Mouse (Mus musculus) MEL (cell line): Measurements from ENCODE around the gene Hspa12b. TPM values are rescaled to one million over a fixed set of nuclear protein-coding genes. Genes with fewer than 3 reads are reported as not detected.
A peak's percentile ranks its signal among the peaks of the same experiment; 100 is the strongest.

Experiments used
- DNase-seq: peaks from one replicate; pipeline ENCODE4 v3.0.0; 2011; ENCODE audit warnings: low read depth, low spot score
- H3K27ac ChIP-seq: 2 replicates; pipeline ENCODE4 v1.5.1; 2012; ENCODE audit warnings: low read depth, mild to moderate bottlenecking, control low read depth, low read length, moderate library complexity; ENCODE audit not compliant: control insufficient read depth
- H3K27me3 ChIP-seq, 2 experiments: fragments of 150-350 bp in 1 of 2; sonication (generic) in 1 of 2; 2 replicates each; pipeline ENCODE4 v1.6.1; 2012; ENCODE audit warnings: low read length in 2 of 2, mild to moderate bottlenecking in 2 of 2, improper control_type of control experiment in 1 of 2, moderate library complexity in 1 of 2; ENCODE audit not compliant: insufficient read depth in 2 of 2, control insufficient read depth in 1 of 2
- H3K36me3 ChIP-seq, 2 experiments: 2 replicates each; pipeline ENCODE4 v1.6.1; 2012 to 2014; ENCODE audit warnings: low read length in 2 of 2, improper control_type of control experiment in 1 of 2, inconsistent platforms in 1 of 2, mild to moderate bottlenecking in 1 of 2; ENCODE audit not compliant: insufficient read depth in 2 of 2, control insufficient read depth in 1 of 2
- H3K4me1 ChIP-seq, 2 experiments: fragments of 150-350 bp in 1 of 2; sonication (generic) in 1 of 2; 2 replicates each; pipeline ENCODE4 v1.6.1; 2012; ENCODE audit warnings: low read length in 2 of 2, improper control_type of control experiment in 1 of 2, mild to moderate bottlenecking in 1 of 2; ENCODE audit not compliant: insufficient read depth in 2 of 2, control insufficient read depth in 1 of 2
- H3K4me3 ChIP-seq, 2 experiments: fragments of 150-350 bp in 1 of 2; sonication (generic) in 1 of 2; 2 replicates each; pipeline ENCODE4 v1.5.1; 2012; ENCODE audit warnings: low read depth in 2 of 2, low read length in 2 of 2, mild to moderate bottlenecking in 2 of 2, moderate library complexity in 2 of 2, control low read depth in 1 of 2, improper control_type of control experiment in 1 of 2; ENCODE audit not compliant: control insufficient read depth in 1 of 2, insufficient read depth in 1 of 2
- H3K79me2 ChIP-seq: 2 replicates; pipeline ENCODE4 v1.6.1; 2012; ENCODE audit warnings: mild to moderate bottlenecking, low read length, moderate library complexity; ENCODE audit not compliant: control insufficient read depth, poor library complexity, insufficient read depth
- H3K9ac ChIP-seq: 2 replicates; pipeline ENCODE4 v1.6.1; 2012; ENCODE audit warnings: low read depth, mild to moderate bottlenecking, control low read depth, low read length, moderate library complexity; ENCODE audit not compliant: control insufficient read depth, poor library complexity, severe bottlenecking
- H3K9me3 ChIP-seq: fragments of 150-350 bp; sonication (generic); replicated peaks from 2 replicates; pipeline ENCODE4 v1.6.1; 2012; ENCODE audit warnings: mild to moderate bottlenecking, low read length, improper control_type of control experiment, moderate library complexity; ENCODE audit not compliant: insufficient read depth
- CHD2 ChIP-seq: IDR thresholded peaks from 2 replicates; pipeline ENCODE4 v1.6.1; 2011; ENCODE audit warnings: low read length, improper control_type of control experiment
- ELF1 ChIP-seq: IDR thresholded peaks from 2 replicates; pipeline ENCODE4 v1.6.1; 2014; ENCODE audit warnings: low read depth, mild to moderate bottlenecking, inconsistent platforms, low read length, improper control_type of control experiment, moderate library complexity
- EP300 ChIP-seq, 2 experiments: IDR thresholded peaks; 2 replicates each; pipeline ENCODE4 v1.6.1; 2011; ENCODE audit warnings: improper control_type of control experiment in 2 of 2, low read length in 2 of 2, low read depth in 1 of 2, mild to moderate bottlenecking in 1 of 2
- GATA1 ChIP-seq: IDR thresholded peaks from 2 replicates; pipeline ENCODE4 v1.6.1; 2011; ENCODE audit warnings: low read depth, low read length, improper control_type of control experiment
- HCFC1 ChIP-seq: IDR thresholded peaks from 2 replicates; pipeline ENCODE4 v1.6.1; 2012; ENCODE audit warnings: low read depth, mild to moderate bottlenecking, inconsistent platforms, low read length, improper control_type of control experiment, moderate library complexity
- JUND ChIP-seq: IDR thresholded peaks from 2 replicates; pipeline ENCODE4 v1.6.1; 2011; ENCODE audit warnings: low read depth, mild to moderate bottlenecking, improper control_type of control experiment, low read length
- MAFK ChIP-seq: IDR thresholded peaks from 2 replicates; pipeline ENCODE4 v1.6.1; 2011; ENCODE audit warnings: low read depth, mild to moderate bottlenecking, low read length, improper control_type of control experiment, borderline replicate concordance
- MAZ ChIP-seq: IDR thresholded peaks from 2 replicates; pipeline ENCODE4 v1.6.1; 2012; ENCODE audit warnings: low read depth, mild to moderate bottlenecking, inconsistent platforms, low read length, improper control_type of control experiment
- MEF2A ChIP-seq: IDR thresholded peaks from 2 replicates; pipeline ENCODE4 v1.6.1; 2014; ENCODE audit warnings: low read depth, mild to moderate bottlenecking, inconsistent platforms, low read length, improper control_type of control experiment; ENCODE audit not compliant: poor library complexity, insufficient replicate concordance, severe bottlenecking; ENCODE audit errors: extremely low read depth
- MXI1 ChIP-seq: IDR thresholded peaks from 2 replicates; pipeline ENCODE4 v1.6.1; 2011; ENCODE audit warnings: mild to moderate bottlenecking, low read depth, low read length, improper control_type of control experiment
- MYB ChIP-seq: IDR thresholded peaks from 2 replicates; pipeline ENCODE4 v1.6.1; 2011; ENCODE audit warnings: mild to moderate bottlenecking, low read depth, low read length, improper control_type of control experiment
- MYC ChIP-seq: IDR thresholded peaks from 2 replicates; pipeline ENCODE4 v1.6.1; 2011; ENCODE audit warnings: low read depth, mild to moderate bottlenecking, low read length, improper control_type of control experiment, moderate library complexity
- POLR2A ChIP-seq, 2 experiments: IDR thresholded peaks; 2 replicates each; pipeline ENCODE4 v1.6.1; 2011 to 2012; ENCODE audit warnings: low read length in 2 of 2, mild to moderate bottlenecking in 2 of 2, control low read depth in 1 of 2, improper control_type of control experiment in 1 of 2, low read depth in 1 of 2, moderate library complexity in 1 of 2; ENCODE audit not compliant: control insufficient read depth in 1 of 2, insufficient read depth in 1 of 2, poor library complexity in 1 of 2
- POLR2AphosphoS2 ChIP-seq: IDR thresholded peaks from 2 replicates; pipeline ENCODE4 v1.6.1; 2011; ENCODE audit warnings: low read length, improper control_type of control experiment
- POLR2AphosphoS5 ChIP-seq: IDR thresholded peaks from 2 replicates; pipeline ENCODE4 v1.6.1; 2012; ENCODE audit warnings: low read depth, borderline replicate concordance, mild to moderate bottlenecking, inconsistent platforms, low read length, moderate library complexity, mixed read lengths
- RAD21 ChIP-seq: IDR thresholded peaks from 2 replicates; pipeline ENCODE4 v1.6.1; 2011; ENCODE audit warnings: mild to moderate bottlenecking, low read depth, low read length, improper control_type of control experiment
- SMC3 ChIP-seq: IDR thresholded peaks from 2 replicates; pipeline ENCODE4 v1.6.1; 2011; ENCODE audit warnings: low read depth, low read length, improper control_type of control experiment
- TAL1 ChIP-seq: IDR thresholded peaks from 2 replicates; pipeline ENCODE4 v1.6.1; 2012; ENCODE audit warnings: mild to moderate bottlenecking, inconsistent platforms, low read length, moderate library complexity, mixed read lengths
- TBP ChIP-seq: IDR thresholded peaks from 2 replicates; pipeline ENCODE4 v1.8.0; 2011; ENCODE audit warnings: low read depth, low read length, improper control_type of control experiment
- TCF12 ChIP-seq: IDR thresholded peaks from 2 replicates; pipeline ENCODE4 v1.6.1; 2014; ENCODE audit warnings: low read depth, mild to moderate bottlenecking, inconsistent platforms, low read length, improper control_type of control experiment, moderate library complexity
- USF2 ChIP-seq, 2 experiments: IDR thresholded peaks; 2 replicates each; pipeline ENCODE4 v1.6.1; 2011 to 2012; ENCODE audit warnings: improper control_type of control experiment in 2 of 2, low read length in 2 of 2, borderline replicate concordance in 1 of 2, inconsistent platforms in 1 of 2, low read depth in 1 of 2, mild to moderate bottlenecking in 1 of 2; ENCODE audit not compliant: insufficient read depth in 1 of 2
- polyA plus RNA-seq, 2 experiments: library from polyadenylated mRNA; stranded (reverse) in 1 of 2; unstranded in 1 of 2; fragments of >175 nt in 1 of 2; fragments of >200 nt in 1 of 2; gene quantifications; 2 replicates each; pipeline versions ENCODE4 v1.2.1 to v1.2.4; 2012; ENCODE audit warnings: low replicate concordance in 2 of 2, low read depth in 1 of 2; ENCODE audit not compliant: insufficient read length in 2 of 2, insufficient read depth in 1 of 2, missing spikeins in 1 of 2
- total RNA-seq: library from RNA; depleted of rRNA; stranded (reverse); fragments of 300-350 nt; gene quantifications from 2 replicates; pipeline ENCODE4 v1.2.3, GENCODE M21; 2012

Hspa12b gene
- total and polyA plus RNA-seq, 3 experiments, result 0.04 to 1.2 TPM; not detected in 1

GRCm38 (mm10) chr2:131128636-131129157 is 1.6 kb downstream of the Hspa12b start:
- no peak overlapping the region for H3K4me3 ChIP-seq
- H3K4me1 ChIP-seq, result peaks cover 5 to 9% of the 10 kb centered on the region in 2 experiments
- TF ChIP-seq MAFK (no peak), POLR2A (IDR thresholded peaks at IDR 0.05; ENCODE audit: control insufficient read depth in 1 of 2, insufficient read depth in 1 of 2, low read depth in 1 of 2, low read length in 2 of 2, poor library complexity in 1 of 2) (no peak), RAD21 (no peak)
- H3K27me3 ChIP-seq, result peaks cover 0 to 2% of the 10 kb centered on the region in 2 experiments; a peak in 2 of 4 replicates
- no peak overlapping the region for H3K27ac ChIP-seq
- H3K9me3 ChIP-seq, result no peaks in the 10 kb centered on the region
- H3K36me3 ChIP-seq, result peaks cover 0 to 2% of the 10 kb centered on the region in 2 experiments; a peak in 1 of 4 replicates
- H3K9ac ChIP-seq, result no peak overlapping the region
- no peaks in the 10 kb centered on the region for H3K79me2 ChIP-seq
- DNase-seq, result no peak

- Histone ChIP-seq H3K9ac (no peak overlapping the region), H3K27ac (no peak overlapping the region), H3K36me3 (peaks cover 0 to 2% of the 10 kb centered on the region in 2 experiments; a peak in 1 of 4 replicates), H3K4me1 (peaks cover 5 to 9% of the 10 kb centered on the region in 2 experiments), H3K9me3 (no peaks in the 10 kb centered on the region), H3K27me3 (peaks cover 0 to 2% of the 10 kb centered on the region in 2 experiments; a peak in 1 of 4 replicates), H3K79me2 (no peaks in the 10 kb centered on the region), H3K4me3 (no peak overlapping the region)
- TF ChIP-seq CHD2 (no peak), POLR2AphosphoS2 (no peak), POLR2A (IDR thresholded peaks at IDR 0.05; ENCODE audit: control insufficient read depth in 1 of 2, insufficient read depth in 1 of 2, low read depth in 1 of 2, low read length in 2 of 2, poor library complexity in 1 of 2) (no peak), TBP (no peak), GATA1 (no peak), HCFC1 (no peak), RAD21 (no peak), MXI1 (no peak), JUND (no peak), MYB (no peak), MAZ (no peak), POLR2AphosphoS5 (no peak), EP300 (IDR thresholded peaks at IDR 0.05; ENCODE audit: low read depth in 1 of 2, low read length in 2 of 2) (no peak), MEF2A (no peak), MYC (no peak), TAL1 (no peak), TCF12 (no peak), ELF1 (no peak), SMC3 (no peak), USF2 (IDR thresholded peaks at IDR 0.05; ENCODE audit: borderline replicate concordance in 1 of 2, insufficient read depth in 1 of 2, low read depth in 1 of 2, low read length in 2 of 2) (no peak)
- DNase-seq, result peak; percentile 49
These were observed 2.8 kb downstream of the Hspa12b start for GRCm38 (mm10) chr2:131129836-131130235.
